Mouse (Mus musculus) neural tube, embryonic 15.5 days (tissue): ENCODE measurements around the gene Lrrc17. TPM values are rescaled to one million over a fixed set of nuclear protein-coding genes. Genes with fewer than 3 reads are reported as not detected.

Experiments
- ATAC-seq: fragments of 200-750 bp; cut with Nextera tagmentation; 2 replicates; pipeline ENCODE4 v1.8.0; 2017; ENCODE audit warnings: mild to moderate bottlenecking, moderate TSS enrichment, moderate library complexity; ENCODE audit not compliant: low FRiP score
- H3K27ac ChIP-seq: fragments of 300-500 bp; sonication (generic); replicated peaks from 2 replicates; pipeline ENCODE4 v1.5.1; 2015; ENCODE audit warnings: mild to moderate bottlenecking, inconsistent platforms
- H3K27me3 ChIP-seq: fragments of 300-500 bp; sonication (generic); replicated peaks from 2 replicates; pipeline ENCODE4 v1.6.1; 2015; ENCODE audit warnings: inconsistent platforms
- H3K36me3 ChIP-seq: fragments of 300-500 bp; sonication (generic); 2 replicates; pipeline ENCODE4 v1.6.1; 2015; ENCODE audit warnings: inconsistent platforms
- H3K4me1 ChIP-seq: fragments of 300-500 bp; sonication (generic); 2 replicates; pipeline ENCODE4 v1.6.1; 2015; ENCODE audit warnings: inconsistent platforms
- H3K4me2 ChIP-seq: fragments of 300-500 bp; sonication (generic); 2 replicates; pipeline ENCODE4 v1.6.1; 2015; ENCODE audit warnings: inconsistent platforms, mild to moderate bottlenecking, moderate library complexity
- H3K4me3 ChIP-seq: fragments of 300-500 bp; sonication (generic); replicated peaks from 2 replicates; pipeline ENCODE4 v1.5.1; 2015; ENCODE audit warnings: mild to moderate bottlenecking, inconsistent platforms
- H3K9ac ChIP-seq: fragments of 300-500 bp; sonication (generic); replicated peaks from 2 replicates; pipeline ENCODE4 v1.6.1; 2015; ENCODE audit warnings: mild to moderate bottlenecking, inconsistent platforms
- H3K9me3 ChIP-seq: fragments of 300-500 bp; sonication (generic); replicated peaks from 2 replicates; pipeline ENCODE4 v1.6.1; 2016; ENCODE audit warnings: inconsistent platforms
- whole genome bisulfite sequencing: fragments of 180-500 bp; shearing (Covaris S2); methylation state at CpG from one replicate; pipeline ENCODE4 v1.1.7; 2015; ENCODE audit warnings: mixed read lengths; 5-methylcytosine and 5-hydroxymethylcytosine counted together
- polyA plus RNA-seq: library from polyadenylated mRNA; unstranded; fragments of >200 nt; fragmentation: Nextera tagmentation; extraction: Ambion mirVana; gene quantifications from 2 replicates; pipeline ENCODE4 v1.2.1, GENCODE M21; 2015

The Lrrc17 gene
- polyA plus RNA-seq, 1 experiment from 2014 or later: 8.1 TPM

- H3K4me1 ChIP-seq: no peaks in the 10 kb centered on the region
- H3K27ac ChIP-seq: no peak overlapping the region
- no peak overlapping the region for H3K4me2 ChIP-seq
- H3K4me3 ChIP-seq: no peak overlapping the region
- H3K9ac ChIP-seq: no peak overlapping the region
- no peaks in the 10 kb centered on the region for H3K9me3 ChIP-seq
- H3K36me3 ChIP-seq: no peaks in the 10 kb centered on the region
- no peak for ATAC-seq
- WGBS: 73% methylated on average over 3 of the region's 3 CpGs
- no peaks in the 10 kb centered on the region for H3K27me3 ChIP-seq
These were observed 73.2 kb downstream of the Lrrc17 start for GRCm38 (mm10) chr5:21616450-21617009.

Other genes starting within 250 kb of the Lrrc17 start
- gene Fgl2, start 170.9 kb upstream of the Lrrc17 start, polyA plus RNA-seq: 5.6 and 6.9 TPM in 2 replicates
- 0.49 and 0.59 TPM in 2 replicates for gene Ccdc146, start 118.9 kb upstream of the Lrrc17 start, polyA plus RNA-seq
- 9.9 and 10.2 TPM in 2 replicates for gene Fam185a, start 118.6 kb upstream of the Lrrc17 start, polyA plus RNA-seq
- 0.08 and 0.13 TPM in 2 replicates for gene Fbxl13, start 102.1 kb downstream of the Lrrc17 start, polyA plus RNA-seq
- gene Armc10, start 102.3 kb downstream of the Lrrc17 start, polyA plus RNA-seq: 41.3 and 44.2 TPM in 2 replicates
- gene Napepld, start 157.8 kb downstream of the Lrrc17 start, polyA plus RNA-seq: 2.1 and 3.3 TPM in 2 replicates
- gene Pmpcb, start 193.6 kb downstream of the Lrrc17 start, polyA plus RNA-seq: 68.2 and 74.6 TPM in 2 replicates
- gene Dnajc2, start 241.7 kb downstream of the Lrrc17 start, polyA plus RNA-seq: 69.9 and 77.8 TPM in 2 replicates
- gene Psmc2, start 241.7 kb downstream of the Lrrc17 start, polyA plus RNA-seq: 186 and 189 TPM in 2 replicates